Mouse (Mus musculus): Measurements from ENCODE around the gene Zfp428. TPM values are rescaled to one million over a fixed set of nuclear protein-coding genes. Genes with fewer than 3 reads are reported as not detected.

The Zfp428 gene
- polyA plus RNA-seq, 1 experiment from 2014 or later, result 101 TPM

DNA sequence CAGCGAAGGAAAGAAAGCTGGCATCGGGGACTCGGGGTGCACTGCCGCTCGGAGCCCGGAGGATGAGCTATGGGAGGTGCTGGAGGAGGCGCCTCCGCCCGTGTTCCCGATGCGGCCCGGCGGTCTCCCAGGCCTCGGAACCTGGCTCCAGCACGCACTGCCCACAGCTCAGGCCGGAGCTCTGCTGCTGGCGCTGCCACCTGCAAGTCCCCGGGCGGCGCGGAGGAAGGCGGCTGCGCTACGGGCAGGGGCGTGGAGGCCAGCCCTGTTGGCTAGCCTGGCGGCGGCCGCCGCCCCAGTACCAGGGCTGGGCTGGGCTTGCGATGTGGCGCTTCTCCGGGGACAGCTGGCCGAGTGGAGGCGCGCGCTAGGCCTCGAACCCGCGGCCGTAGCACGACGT, 27.0 kb downstream of the Zfp428 start:
- peaks cover 35% of the 10 kb centered on the region for H3K36me3 ChIP-seq
- peak overlapping the region; percentile 40 for H3K4me2 ChIP-seq
- no peak overlapping the region for H3K27ac ChIP-seq
- WGBS, result 16% methylated on average over 42 of the region's 42 CpGs
- peaks cover 26% of the 10 kb centered on the region for H3K27me3 ChIP-seq
- no peaks in the 10 kb centered on the region for H3K9me3 ChIP-seq
- no peak for ATAC-seq (ENCODE audit: insufficient number of reproducible peaks, insufficient read depth, low FRiP score, low TSS enrichment, low read depth)
- H3K4me1 ChIP-seq (replicated peaks), result peaks cover 30% of the 10 kb centered on the region
- H3K9ac ChIP-seq (replicated peaks), result peak overlapping the region; percentile 48
- peak overlapping the region; percentile 25 for H3K4me3 ChIP-seq (replicated peaks)

DNA sequence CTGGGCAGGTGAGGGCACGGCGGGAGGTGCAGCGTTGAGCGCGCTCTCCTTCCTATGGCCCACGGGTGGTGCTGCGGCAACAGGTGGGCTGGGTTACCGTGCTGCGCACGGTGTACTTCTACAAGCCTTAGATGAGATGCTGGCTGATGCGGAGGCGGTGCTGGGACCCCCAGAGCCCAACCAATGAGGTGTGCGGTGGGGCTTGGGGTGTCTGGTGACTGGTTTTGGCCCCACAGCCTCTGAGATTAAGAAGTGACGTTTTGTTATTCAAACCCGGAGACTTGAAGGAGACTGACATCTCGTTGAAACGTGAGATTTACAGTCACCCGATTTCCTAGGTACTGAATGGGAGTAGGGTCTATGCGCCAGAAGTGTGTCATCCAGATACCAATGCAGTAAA, 27.5 kb downstream of the Zfp428 start:
- Histone ChIP-seq H3K36me3 (peaks cover 35% of the 10 kb centered on the region), H3K4me1 (replicated peaks) (peaks cover 28% of the 10 kb centered on the region), H3K9me3 (no peaks in the 10 kb centered on the region), H3K27ac (no peak overlapping the region), H3K27me3 (peaks cover 26% of the 10 kb centered on the region), H3K4me2 (peak overlapping the region; percentile 40), H3K9ac (replicated peaks) (peak overlapping the region; percentile 48), H3K4me3 (replicated peaks) (0 out of 2 replicates have a peak overlapping the region, but pooled peaks have one; percentile 25)
- no peak for ATAC-seq (ENCODE audit: insufficient number of reproducible peaks, insufficient read depth, low FRiP score, low TSS enrichment, low read depth)
- 24% methylated on average over 19 of the region's 19 CpGs for WGBS

DNA sequence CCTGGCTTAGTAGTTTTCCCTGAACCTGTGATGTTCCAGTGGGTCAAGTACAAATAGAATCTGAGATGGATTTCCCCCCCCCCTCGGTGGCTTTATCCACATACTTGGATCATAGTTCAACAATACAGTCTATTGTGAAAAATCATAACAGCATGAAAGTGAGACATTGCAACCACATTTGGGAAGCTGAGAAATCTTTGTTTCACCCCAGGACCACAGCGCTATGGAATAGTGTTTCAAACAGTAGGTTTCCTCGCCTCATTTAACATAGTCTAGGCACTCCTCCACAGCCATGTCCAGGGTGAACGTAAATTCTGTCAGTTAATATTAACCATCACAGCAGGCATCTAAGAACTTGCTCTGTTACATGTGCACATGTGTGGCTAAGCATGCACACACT, 30.3 kb downstream of the Zfp428 start:
- H3K36me3 ChIP-seq, result peaks cover 35% of the 10 kb centered on the region
- H3K4me1 ChIP-seq (replicated peaks), result peaks cover 24% of the 10 kb centered on the region
- no peak overlapping the region for H3K4me3 ChIP-seq (replicated peaks)
- peaks cover 24% of the 10 kb centered on the region for H3K27me3 ChIP-seq
- H3K4me2 ChIP-seq, result no peak overlapping the region
- no peaks in the 10 kb centered on the region for H3K9me3 ChIP-seq
- no peak overlapping the region for H3K27ac ChIP-seq
- WGBS, result 81% methylated on average over 4 of the region's 4 CpGs
- ATAC-seq (ENCODE audit: insufficient number of reproducible peaks, insufficient read depth, low FRiP score, low TSS enrichment, low read depth), result no peak
- no peak overlapping the region for H3K9ac ChIP-seq (replicated peaks)

DNA sequence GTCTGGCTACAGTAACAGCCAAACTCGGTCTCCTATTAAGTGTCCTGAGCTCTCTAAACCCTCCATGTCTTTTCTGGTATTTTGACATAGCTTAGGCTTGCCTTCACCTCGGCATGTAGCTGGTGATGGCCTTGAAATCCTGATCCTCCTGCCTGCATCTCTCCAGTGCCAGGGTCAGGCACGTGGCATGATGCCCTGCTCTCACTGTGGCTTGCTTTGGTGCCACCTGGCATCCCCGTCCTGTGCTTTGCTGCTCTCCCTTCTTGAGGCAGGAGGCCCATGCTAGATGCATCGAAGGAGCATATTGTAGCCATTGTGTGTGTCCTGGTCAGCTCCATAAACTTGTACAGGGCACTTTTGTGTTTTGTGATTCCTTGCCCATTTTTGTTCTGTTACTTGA, 30.8 kb downstream of the Zfp428 start:
- no peak overlapping the region for H3K9ac ChIP-seq (replicated peaks)
- peaks cover 35% of the 10 kb centered on the region for H3K36me3 ChIP-seq
- H3K4me3 ChIP-seq (replicated peaks), result no peak overlapping the region
- WGBS, result 83% methylated on average over 5 of the region's 5 CpGs
- ATAC-seq (ENCODE audit: insufficient number of reproducible peaks, insufficient read depth, low FRiP score, low TSS enrichment, low read depth), result no peak
- H3K27ac ChIP-seq, result no peak overlapping the region
- H3K4me2 ChIP-seq, result no peak overlapping the region
- H3K27me3 ChIP-seq, result peaks cover 19% of the 10 kb centered on the region
- H3K9me3 ChIP-seq, result no peaks in the 10 kb centered on the region
- peaks cover 19% of the 10 kb centered on the region for H3K4me1 ChIP-seq (replicated peaks)

DNA sequence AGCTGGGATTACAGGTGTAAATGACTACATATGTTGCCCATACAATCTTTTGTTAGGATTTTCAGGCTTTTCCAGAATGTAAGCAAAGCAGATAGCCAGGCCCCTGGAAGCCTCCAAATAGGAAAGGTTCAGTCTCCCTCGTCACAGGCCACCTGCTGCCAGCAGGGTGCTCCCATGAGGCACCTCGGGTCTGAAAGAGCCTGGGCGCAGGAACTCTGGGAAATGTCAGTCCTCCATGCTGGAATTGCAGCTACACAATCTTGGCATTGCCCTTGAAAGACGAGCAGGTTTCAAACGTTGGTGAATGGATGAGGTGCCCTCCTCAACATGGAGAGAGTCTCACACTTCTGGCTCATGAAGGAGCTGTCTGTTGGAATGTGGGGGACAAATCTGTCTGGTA, 31.3 kb downstream of the Zfp428 start:
- ATAC-seq (ENCODE audit: insufficient number of reproducible peaks, insufficient read depth, low FRiP score, low TSS enrichment, low read depth), result no peak
- H3K4me1 ChIP-seq (replicated peaks), result peaks cover 18% of the 10 kb centered on the region
- no peak overlapping the region for H3K4me3 ChIP-seq (replicated peaks)
- no peak overlapping the region for H3K4me2 ChIP-seq
- WGBS, result 44% methylated on average over 5 of the region's 5 CpGs
- no peak overlapping the region for H3K27ac ChIP-seq
- H3K27me3 ChIP-seq, result peaks cover 15% of the 10 kb centered on the region
- H3K9ac ChIP-seq (replicated peaks), result no peak overlapping the region
- H3K9me3 ChIP-seq, result no peaks in the 10 kb centered on the region
- peaks cover 33% of the 10 kb centered on the region for H3K36me3 ChIP-seq

DNA sequence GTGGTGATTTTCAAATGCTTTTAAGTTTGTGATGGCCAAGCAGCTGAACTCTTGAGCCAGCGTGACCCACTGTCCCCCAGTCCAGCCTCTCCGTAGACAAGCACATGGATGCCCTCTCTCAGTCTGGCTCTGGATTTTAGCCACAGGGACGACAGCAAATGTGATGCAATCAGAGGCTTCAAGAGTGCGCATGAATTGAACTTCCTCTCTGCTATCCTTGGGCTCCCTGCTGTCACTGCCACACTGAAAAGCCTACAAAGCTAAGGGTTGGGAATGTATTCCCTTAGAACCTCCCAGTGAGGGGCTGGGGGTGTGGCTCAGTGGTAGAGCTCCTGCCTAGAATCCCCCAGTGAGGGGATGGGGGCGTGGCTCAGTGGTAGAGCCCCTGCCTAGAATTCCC, 31.9 kb downstream of the Zfp428 start:
- Histone ChIP-seq H3K9me3 (no peaks in the 10 kb centered on the region), H3K27ac (no peak overlapping the region), H3K9ac (replicated peaks) (no peak overlapping the region), H3K4me1 (replicated peaks) (peaks cover 12% of the 10 kb centered on the region), H3K36me3 (peaks cover 28% of the 10 kb centered on the region), H3K4me2 (no peak overlapping the region), H3K4me3 (replicated peaks) (no peak overlapping the region), H3K27me3 (peaks cover 10% of the 10 kb centered on the region)
- 74% methylated on average over 5 of the region's 5 CpGs for WGBS
- ATAC-seq (ENCODE audit: insufficient number of reproducible peaks, insufficient read depth, low FRiP score, low TSS enrichment, low read depth), result no peak

DNA sequence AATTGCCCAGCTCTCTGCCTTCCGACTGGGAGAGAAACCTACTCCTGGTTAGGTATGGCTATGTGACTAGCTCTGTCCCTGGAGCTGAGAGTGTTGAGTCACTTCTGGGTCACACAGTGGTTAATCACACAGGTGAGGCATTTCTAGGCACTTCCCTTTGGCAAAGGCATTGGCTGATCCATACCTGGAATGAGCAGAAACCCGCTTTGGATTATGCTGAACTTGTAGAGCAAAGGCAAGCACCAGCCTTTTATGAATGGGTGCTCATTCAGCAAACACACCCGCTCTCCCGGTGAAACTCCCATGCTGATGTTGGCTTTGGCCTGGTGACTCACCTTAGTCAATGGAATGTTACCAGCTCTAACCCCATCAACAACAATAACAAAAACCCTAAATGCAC, 32.9 kb downstream of the Zfp428 start:
- H3K4me2 ChIP-seq, result no peak overlapping the region
- no peak overlapping the region for H3K4me3 ChIP-seq (replicated peaks)
- ATAC-seq (ENCODE audit: insufficient number of reproducible peaks, insufficient read depth, low FRiP score, low TSS enrichment, low read depth), result no peak
- H3K4me1 ChIP-seq (replicated peaks), result 0 out of 2 replicates have a peak, but pooled peaks cover 6% of the 10 kb centered on the region
- H3K9me3 ChIP-seq, result 0 out of 2 replicates have a peak, but pooled peaks cover 5% of the 10 kb centered on the region
- WGBS, result 92% methylated on average over 4 of the region's 4 CpGs
- H3K27ac ChIP-seq, result no peak overlapping the region
- H3K27me3 ChIP-seq, result peaks cover 2% of the 10 kb centered on the region; the same call in 1 of the 2 replicates
- H3K36me3 ChIP-seq, result peaks cover 19% of the 10 kb centered on the region
- H3K9ac ChIP-seq (replicated peaks), result no peak overlapping the region

DNA sequence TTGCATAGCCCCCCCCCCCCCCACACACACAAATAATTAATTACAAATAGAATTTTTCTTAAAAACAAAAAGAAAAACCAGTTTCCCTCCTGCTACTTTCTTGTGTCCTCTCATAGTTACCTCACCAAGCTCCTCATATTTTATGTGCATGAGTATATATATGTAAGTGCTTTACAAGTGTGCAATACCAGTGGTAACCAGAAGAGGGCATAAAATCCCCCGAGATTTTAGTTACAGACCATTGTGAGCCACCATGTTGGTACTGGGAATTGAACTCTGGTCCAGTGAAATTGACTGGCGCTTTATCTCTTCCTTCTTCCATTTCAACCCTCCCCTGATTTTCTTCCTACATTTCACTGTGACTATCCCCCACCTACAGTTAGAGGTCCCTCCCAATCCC, 37.7 kb downstream of the Zfp428 start:
- H3K27me3 ChIP-seq, result no peaks in the 10 kb centered on the region
- ATAC-seq (ENCODE audit: insufficient number of reproducible peaks, insufficient read depth, low FRiP score, low TSS enrichment, low read depth), result no peak
- H3K4me1 ChIP-seq (replicated peaks), result peaks cover 23% of the 10 kb centered on the region
- H3K27ac ChIP-seq, result no peak overlapping the region
- no peak overlapping the region for H3K4me3 ChIP-seq (replicated peaks)
- H3K9ac ChIP-seq (replicated peaks), result no peak overlapping the region
- H3K9me3 ChIP-seq, result 0 out of 2 replicates have a peak, but pooled peaks cover 7% of the 10 kb centered on the region
- H3K36me3 ChIP-seq, result peaks cover 15% of the 10 kb centered on the region
- 84% methylated on average over 2 of the region's 2 CpGs for WGBS
- H3K4me2 ChIP-seq, result no peak overlapping the region

DNA sequence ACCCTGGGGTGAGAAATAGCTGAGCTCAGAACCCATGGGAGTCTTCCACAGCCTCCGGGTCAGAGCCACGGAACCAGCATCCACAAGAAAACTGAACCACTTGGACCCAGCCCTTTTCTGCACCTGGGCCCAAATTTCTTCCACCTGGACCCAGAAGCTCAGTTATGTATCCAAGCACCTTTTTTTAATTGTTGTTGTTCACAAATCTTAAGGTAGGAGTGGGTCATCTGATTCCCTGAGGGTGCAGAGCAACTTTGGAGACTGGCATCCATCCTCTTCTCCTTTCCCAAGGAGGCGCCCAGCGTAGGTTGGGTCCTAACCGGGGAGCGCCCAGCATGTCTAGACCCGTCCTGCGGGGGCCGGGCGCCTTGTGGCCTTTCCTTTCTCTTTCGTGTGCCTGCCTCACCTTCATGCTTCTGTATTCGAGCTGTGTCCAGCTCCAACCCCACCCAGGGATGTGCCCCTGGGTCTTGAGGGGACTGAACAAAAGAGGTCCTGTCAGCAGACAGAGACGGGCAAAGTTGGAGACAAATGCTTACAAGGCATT, 39.3 kb downstream of the Zfp428 start, which contains the start of the genes Pinlyp and Xrcc1:
TSS of gene Pinlyp (minus strand) at position 51 of the 547 bp plus-strand sequence.
TSS of gene Xrcc1 (plus strand) at position 222 of the 547 bp plus-strand sequence.
- 26% methylated on average over 13 of the region's 13 CpGs for WGBS
- Histone ChIP-seq H3K9ac (replicated peaks) (peak within 1 kb of the TSS; percentile 83), H3K27me3 (no peaks in the 10 kb centered on the region), H3K4me3 (replicated peaks) (peak within 1 kb of the TSS; percentile 76), H3K4me2 (peak within 1 kb of the TSS; percentile 78), H3K4me1 (replicated peaks) (peaks cover 23% of the 10 kb centered on the region), H3K27ac (peak within 1 kb of the TSS; percentile 80), H3K36me3 (peaks cover 31% of the 10 kb centered on the region), H3K9me3 (0 out of 2 replicates have a peak, but pooled peaks cover 7% of the 10 kb centered on the region)
- no peak; the same call in 1 of the 2 replicates for ATAC-seq (ENCODE audit: insufficient number of reproducible peaks, insufficient read depth, low FRiP score, low TSS enrichment, low read depth)

DNA sequence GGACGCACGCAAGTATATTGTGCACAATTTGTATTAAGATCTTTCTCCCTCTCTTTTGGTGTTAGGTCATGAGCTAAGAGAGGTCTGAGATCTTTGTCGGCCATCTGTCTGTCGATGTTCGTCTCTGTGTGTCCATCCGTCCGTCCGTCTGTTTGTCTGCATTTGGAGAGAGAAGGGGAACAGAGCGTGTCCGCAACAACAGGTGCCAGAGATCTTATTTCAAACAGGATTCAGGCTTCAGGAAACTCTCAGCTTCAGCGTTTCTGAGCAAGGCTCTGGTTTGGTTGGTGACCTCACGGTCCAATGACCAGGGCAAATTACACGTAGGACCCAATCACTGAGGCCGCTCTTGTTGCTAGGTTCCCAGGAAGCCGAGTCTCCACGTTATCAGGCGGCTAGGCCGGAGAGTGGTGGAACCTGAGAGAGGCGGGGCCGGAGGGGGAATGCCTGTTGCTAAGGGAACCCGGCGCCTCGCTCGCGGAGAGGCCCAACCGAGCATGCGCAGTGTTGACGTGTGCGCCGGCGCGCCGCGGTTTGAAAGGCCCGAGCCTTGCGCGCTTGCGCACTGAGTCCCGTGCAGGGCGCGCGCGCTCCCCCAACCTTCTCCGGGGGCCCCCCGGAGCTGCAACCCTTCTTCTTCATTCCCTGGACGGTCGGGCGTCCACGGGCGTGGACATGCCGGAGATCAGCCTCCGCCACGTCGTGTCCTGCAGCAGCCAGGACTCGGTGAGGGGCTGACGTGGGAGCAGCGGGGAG, 40.0 kb downstream of the Zfp428 start:
- Histone ChIP-seq H3K4me3 (replicated peaks) (peak overlapping the region; percentile 76), H3K9me3 (0 out of 2 replicates have a peak, but pooled peaks cover 7% of the 10 kb centered on the region), H3K27ac (peak overlapping the region; percentile 80), H3K4me2 (peak overlapping the region; percentile 78), H3K9ac (replicated peaks) (peak overlapping the region; percentile 83), H3K27me3 (no peaks in the 10 kb centered on the region), H3K36me3 (peaks cover 36% of the 10 kb centered on the region), H3K4me1 (replicated peaks) (peaks cover 19% of the 10 kb centered on the region)
- peak; percentile 97 for ATAC-seq (ENCODE audit: insufficient number of reproducible peaks, insufficient read depth, low FRiP score, low TSS enrichment, low read depth)
- WGBS, result under 1% methylated on average over 57 of the region's 57 CpGs

DNA sequence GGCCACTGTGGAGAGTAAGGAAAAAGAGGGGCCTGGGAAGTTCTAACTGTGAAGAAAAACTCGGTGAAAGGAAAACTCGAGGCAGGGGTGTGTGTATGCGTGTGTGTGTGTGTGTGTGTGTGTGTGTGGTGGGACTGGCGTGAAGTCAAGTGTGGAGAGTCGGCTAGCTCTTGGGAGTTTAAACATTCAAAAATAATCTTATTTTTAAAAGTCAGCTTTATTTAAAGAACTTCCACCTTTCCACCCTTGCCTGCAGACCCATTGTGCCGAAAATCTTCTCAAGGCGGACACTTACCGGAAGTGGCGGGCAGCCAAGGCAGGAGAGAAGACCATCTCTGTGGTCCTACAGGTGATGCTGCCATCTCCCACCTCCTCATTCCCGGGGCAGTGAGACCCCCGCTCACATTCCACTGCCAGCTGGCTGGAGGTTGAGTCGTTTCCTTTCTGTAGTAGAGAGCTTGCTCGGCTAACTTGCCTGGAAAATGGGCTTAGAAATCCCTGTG, 40.8 kb downstream of the Zfp428 start:
- ATAC-seq (ENCODE audit: insufficient number of reproducible peaks, insufficient read depth, low FRiP score, low TSS enrichment, low read depth), result no peak
- Histone ChIP-seq H3K9ac (replicated peaks) (peak overlapping the region; percentile 83), H3K4me3 (replicated peaks) (peak overlapping the region; percentile 76), H3K27me3 (no peaks in the 10 kb centered on the region), H3K4me2 (peak overlapping the region; percentile 78), H3K27ac (peak overlapping the region; percentile 80; the same call in 1 of the 2 replicates), H3K9me3 (0 out of 2 replicates have a peak, but pooled peaks cover 7% of the 10 kb centered on the region), H3K4me1 (replicated peaks) (peaks cover 18% of the 10 kb centered on the region), H3K36me3 (peaks cover 44% of the 10 kb centered on the region)
- WGBS, result 35% methylated on average over 13 of the region's 13 CpGs

Data from limb, embryonic 12.5 days (tissue).